Mouse (Mus musculus): ENCODE data around the gene 2810021J22Rik.
"Not testable (repeated sequence)": the region's sequence is repeated elsewhere in the genome, so short reads cannot be mapped to it uniquely, and the experiment has no call there.

Gene 2810021J22Rik

DNA sequence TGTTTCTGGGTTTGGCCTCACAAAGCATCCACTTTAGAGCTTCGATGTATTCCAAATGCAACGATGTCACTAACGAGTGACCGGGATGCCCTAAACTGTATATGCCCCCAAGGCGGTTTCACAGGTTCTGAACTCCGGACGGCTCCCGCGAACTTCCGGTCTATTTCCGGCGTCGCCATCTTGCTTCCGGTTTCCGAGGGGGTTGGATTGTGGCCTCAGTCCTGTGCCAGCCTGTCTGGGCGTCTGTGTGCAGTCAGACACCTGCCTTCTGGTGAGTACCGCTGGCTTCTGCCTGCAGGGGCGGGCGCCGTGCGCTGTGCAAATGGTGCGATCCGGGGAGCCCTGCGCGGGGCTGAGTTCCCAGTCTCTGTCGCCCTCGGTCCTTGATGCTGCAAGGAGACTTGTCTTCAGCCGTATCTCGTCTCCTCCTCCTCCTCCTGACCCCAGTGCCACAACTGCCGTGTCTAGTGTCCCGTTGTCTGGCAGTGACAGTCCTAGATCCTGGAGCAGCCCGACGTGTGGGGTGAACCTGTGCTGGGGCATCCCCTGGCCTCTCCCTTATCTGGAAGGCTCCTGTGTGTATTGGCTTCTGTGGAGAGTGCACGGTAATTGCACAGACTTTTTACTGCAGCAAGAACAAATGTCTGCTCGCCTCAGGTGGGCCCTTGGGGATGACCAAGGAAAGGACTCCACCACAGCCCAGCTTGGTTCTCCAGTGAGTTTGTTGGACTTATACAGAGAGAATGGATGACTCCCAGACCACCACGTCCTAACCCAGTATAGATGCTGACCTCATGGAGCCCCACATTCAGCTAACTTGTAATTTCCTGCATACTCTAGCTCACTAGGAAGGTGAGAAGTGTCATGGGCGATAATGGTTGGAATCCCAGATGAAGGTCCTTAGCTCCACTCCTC lies at the start of gene 2810021J22Rik:
Gene 2810021J22Rik, plus strand, starts transcription at position 178 of the 915 bp plus-strand sequence.
- peak; percentile 91 for DNase-seq

DNA sequence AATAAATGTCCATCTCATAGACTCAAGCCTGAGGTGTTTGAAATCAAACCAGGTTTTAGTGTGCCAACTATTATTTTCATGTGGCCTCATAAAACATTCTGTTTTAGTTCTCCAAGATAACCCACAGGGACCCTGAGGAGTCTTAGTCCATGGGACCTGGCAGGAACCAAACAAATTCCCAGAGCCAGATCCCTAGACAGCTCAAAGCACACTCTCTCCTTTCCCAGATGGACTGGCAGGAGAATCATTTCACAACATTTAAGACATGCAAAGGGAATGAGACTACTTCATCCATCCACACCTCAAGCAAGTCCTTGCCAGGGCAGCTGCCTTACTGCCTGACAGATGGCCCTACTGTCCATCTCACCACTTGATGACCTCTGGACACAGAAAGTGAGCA lies 38.1 kb upstream of the 2810021J22Rik start, which contains the start of gene Olfr312:
Gene Olfr312, plus strand, starts transcription at position 301 of the 400 bp plus-strand sequence.
- DNase-seq = not testable (repeated sequence)

DNA sequence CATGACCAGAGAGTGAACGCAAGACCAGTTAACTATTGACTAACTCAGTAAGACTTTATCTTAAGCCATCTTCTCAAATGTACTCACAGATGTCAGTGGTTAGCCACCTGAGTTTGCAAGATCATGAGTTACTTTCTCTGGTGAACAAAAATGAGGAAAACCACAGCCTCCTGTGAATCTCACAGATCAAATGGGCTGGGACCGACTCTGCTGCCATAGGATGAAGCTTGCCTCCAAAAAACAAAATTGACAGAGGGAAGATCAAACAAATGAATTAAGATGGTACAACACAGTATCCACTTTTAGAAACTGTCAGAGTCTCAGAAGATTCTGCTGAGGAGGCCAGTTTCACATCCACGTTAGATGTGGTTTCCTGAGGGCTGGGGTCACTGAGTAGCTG lies 37.3 kb upstream of the 2810021J22Rik start:
- DNase-seq = no peak

DNA sequence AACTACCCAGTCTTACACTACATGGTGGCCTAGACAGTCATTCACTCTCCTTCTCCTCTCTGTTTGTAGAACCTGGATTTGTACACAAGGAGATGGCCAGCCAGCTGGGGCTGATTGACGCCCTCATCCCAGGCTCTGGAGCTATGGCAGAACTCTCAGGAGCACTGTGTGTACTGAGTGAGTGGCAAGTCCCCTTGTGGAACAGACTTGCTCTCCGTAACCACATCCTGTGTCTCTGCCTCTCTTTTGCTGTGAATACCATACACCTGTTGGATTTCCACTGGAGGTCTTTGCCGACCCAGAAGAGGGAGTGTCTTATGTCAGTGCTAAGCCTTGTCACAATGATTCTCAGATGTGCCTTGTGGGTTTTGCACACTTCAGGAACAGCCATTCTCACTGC lies 34.5 kb upstream of the 2810021J22Rik start:
- not testable (repeated sequence) for DNase-seq

DNA sequence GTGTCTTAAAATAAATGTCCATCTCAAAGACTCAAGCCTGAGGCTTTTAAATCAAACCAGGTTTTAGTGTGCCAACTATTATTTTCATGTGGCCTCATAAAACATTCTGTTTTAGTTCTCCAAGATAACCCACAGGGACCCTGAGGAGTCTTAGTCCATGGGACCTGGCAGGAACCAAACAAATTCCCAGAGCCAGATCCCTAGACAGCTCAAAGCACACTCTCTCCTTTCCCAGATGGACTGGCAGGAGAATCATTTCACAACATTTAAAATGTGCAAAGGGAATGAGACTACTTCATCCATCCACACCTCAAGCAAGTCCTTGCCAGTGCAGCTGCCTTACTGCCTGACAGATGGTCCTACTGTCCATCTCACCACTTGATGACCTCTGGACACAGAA lies 28.1 kb upstream of the 2810021J22Rik start, which contains the start of gene Olfr311:
Gene Olfr311, plus strand, starts transcription at position 301 of the 400 bp plus-strand sequence.
- DNase-seq = not testable (repeated sequence)

DNA sequence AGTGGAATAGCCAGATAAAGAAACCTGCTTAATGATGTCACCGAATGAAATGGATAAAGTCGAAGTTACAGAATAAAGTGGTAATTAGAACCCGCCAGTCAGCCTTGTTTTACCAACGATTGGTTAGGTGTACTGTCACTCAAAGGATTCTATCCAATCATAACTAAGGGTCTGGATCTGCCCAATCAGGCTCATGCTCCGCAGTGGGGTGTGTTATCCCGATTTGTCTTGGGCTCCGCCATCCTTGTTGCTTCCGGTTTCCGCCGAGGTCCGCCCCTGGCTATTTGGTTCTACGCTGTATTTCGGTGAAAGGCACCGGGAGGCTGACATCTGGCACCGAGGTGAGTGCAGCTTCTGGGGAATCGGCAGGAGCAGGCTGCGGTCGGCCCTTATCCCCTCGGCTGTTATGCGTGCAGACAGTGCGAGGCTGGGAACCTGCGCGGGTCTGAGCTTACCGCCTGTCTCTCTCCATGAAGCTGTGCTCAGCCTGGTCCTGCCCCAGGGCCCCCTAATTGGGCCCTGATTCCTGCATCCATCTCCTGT lies 20.0 kb upstream of the 2810021J22Rik start, which contains the start of gene Gm12258:
Gene Gm12258, plus strand, starts transcription at position 240 of the 543 bp plus-strand sequence.
- peak; percentile 95 for DNase-seq

DNA sequence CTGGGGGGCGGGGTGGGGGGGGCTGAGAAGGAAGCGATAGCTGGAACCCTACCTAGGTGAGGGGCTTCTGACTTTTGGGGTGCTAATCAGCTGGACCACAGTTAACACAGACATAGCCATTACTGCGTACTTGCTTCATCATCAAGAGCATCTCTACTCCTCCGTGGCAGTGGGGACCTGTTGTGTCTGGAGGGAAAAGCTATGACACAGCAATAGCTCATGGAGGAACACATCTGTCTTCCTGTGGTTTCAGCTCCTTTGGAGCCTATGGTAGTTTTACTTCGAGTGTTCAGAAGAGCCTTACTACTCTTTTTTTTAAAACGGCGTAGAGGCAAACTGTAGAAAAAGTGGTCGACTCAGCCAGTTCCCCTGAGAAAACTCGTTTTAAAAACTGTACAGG lies 19.4 kb upstream of the 2810021J22Rik start:
- DNase-seq = no peak

DNA sequence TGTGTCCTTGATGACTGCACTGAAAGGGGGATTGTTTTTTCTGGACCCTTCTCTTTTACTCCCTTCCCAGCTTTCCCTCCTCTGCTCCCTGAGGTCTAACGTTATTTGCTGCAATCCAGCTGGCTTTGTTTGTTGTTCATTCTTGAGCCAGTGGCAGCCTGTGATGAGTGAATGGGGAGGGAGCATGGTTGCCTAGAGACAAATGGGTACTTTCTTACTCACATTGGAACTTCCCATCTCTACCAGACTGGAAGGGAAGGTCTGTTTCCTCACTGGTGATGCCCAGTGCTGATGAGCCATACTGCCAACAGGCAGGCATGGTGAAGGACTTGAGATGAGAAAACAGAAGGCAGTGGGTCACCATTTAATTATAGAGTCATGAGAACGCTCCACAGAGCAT lies 17.3 kb upstream of the 2810021J22Rik start:
- DNase-seq = no peak

DNA sequence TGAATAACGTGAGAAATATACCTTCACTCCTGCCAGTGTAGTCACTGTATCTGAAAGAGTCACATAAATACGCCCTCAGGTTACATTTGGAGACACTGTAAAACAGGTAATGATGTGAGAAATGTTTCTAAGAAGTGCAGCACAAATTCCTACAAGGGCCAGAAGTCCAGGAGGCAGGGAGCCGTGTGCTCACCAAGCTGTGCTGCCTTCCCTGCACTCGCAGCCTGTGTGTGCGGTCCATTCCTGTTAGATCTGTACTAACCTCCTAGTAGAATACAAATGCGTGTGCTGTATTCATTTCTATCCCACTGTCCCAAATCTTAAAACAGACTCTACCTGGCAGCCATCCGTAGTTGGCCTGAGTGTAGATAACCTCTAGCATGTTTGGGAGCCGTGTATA lies 6.3 kb upstream of the 2810021J22Rik start:
- no peak for DNase-seq

DNA sequence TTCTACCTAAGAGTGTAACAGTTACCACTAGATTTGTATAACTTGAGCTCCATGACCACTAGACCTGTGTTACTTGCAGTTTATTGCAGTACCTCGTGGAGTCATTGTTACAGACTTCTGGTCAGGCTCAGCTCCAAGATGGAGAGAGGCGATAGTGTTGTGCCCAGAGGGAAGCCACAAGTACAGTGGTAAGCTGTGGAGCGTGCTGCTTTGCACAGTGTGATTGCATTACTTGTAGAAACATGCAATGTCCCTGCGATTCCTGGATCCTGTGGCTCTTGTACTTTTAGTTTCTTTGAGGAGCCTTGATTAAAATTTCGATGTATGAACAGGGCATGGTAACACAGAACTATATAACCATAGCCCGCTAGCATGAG lies 926 bp downstream of the 2810021J22Rik start:
- DNase-seq = no peak

DNA sequence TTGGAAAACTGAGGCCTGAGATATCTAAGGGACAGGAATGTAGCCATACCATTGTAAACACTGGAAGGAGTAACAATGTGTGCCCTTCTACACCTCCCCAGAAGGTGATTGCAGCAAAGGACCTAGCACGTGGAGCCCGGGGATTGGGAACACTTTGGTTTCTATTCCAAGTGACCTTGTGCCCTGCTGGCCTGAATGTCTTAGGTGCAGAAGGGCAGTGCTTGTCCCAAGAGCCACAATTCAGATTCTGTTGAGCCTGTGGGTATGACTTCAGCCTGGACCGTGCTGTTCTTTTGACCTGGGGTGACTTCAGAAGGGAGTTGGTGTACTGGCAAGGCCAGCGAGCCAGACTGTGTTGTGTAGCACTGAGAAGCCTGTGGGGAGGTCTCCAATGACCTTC lies 3.9 kb downstream of the 2810021J22Rik start:
- no peak for DNase-seq

DNA sequence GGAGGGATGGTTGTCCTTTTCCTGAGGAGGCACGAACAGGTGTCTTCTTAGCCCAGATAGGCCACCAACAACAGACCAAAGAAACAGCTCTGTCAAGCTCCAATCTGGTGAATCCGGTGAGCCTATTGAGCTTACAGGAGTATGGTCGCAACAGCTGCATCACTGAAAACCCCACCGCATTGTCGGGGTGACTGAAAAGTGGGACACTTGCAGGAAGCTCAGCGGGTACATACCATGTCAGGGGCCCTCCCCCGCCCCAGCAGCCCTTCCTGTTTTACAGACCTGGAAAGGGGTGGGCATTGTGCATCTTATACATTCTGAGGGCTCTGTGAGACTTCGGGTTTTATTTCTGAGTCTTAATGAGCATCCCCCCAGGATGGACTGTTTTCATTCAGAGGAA lies 16.7 kb downstream of the 2810021J22Rik start:
- no peak for DNase-seq

DNA sequence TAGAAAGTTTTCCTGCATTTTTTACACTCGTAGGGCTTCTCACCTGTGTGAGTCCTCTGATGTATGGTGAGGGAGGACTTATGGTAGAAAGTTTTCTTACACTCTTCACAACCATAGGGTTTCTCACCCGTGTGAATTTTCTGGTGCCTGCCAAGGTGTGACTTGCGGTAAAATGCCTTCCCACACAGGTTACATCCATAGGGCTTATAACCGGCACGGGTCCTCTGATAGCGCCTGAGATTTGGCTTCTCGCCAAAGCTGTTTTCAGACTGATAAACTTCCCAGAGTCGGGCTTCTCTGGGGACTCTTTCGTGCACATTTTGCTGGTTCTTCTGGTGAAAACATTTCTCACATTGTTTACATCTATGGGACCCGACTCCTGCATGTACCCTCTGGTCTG lies 23.5 kb downstream of the 2810021J22Rik start:
- DNase-seq = no peak

DNA sequence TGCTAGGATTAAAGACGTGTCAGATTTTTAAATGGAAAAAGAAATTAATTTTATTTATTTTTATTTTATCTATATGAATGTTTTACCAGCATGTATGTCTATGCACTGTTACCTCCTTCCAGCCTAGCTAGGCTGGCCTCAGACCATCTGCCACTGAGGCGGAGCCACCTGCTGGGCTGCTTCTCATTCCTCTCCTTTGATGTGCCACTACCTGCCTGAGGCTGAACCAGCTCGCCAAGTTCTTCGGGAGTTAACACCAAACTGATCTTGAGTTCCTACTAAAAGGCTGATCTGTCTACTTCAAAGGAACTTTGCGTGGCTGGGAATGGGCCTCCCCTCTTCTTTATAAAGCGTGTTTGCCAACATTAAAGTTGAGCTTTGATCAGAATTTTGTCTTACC lies 27.4 kb downstream of the 2810021J22Rik start:
- DNase-seq = no peak

DNA sequence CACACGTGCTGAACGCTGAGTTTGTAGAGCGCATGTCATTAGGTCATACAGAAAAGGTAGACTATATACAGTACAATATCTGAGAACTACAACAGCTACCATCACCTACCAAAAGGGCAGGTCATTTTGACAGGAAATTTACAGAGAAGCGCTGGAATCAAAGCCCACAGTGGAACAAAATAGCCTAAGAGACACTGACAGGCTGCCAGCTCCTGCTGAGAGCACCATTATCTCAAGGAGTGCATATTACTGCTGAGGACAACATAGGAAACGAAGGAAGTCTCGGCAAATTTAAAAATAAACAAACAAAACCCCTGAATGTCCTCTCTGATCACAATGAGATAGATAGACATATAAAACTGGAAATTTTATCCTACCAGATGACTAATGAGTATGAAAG lies 30.5 kb downstream of the 2810021J22Rik start:
- DNase-seq = no peak

DNA sequence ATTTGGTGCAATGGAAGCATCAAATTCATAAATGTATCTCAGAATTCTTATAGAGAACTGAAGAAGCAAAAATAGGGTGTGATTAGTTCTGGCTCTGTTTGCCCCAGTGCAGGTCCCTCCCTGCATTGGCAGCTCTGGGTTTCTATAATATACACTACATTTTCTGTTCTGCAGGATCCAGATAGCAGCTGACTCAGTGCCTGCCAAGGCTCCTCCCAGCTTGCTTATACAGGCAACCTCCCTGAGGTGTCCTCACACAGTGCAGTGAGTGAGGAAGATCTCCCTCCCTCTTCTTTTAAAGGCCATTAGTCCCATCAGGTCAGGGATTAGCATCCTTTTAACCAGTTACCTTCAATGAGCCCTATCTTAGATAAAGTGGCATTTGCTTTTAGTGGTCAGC lies 34.1 kb downstream of the 2810021J22Rik start:
- DNase-seq = no peak

DNA sequence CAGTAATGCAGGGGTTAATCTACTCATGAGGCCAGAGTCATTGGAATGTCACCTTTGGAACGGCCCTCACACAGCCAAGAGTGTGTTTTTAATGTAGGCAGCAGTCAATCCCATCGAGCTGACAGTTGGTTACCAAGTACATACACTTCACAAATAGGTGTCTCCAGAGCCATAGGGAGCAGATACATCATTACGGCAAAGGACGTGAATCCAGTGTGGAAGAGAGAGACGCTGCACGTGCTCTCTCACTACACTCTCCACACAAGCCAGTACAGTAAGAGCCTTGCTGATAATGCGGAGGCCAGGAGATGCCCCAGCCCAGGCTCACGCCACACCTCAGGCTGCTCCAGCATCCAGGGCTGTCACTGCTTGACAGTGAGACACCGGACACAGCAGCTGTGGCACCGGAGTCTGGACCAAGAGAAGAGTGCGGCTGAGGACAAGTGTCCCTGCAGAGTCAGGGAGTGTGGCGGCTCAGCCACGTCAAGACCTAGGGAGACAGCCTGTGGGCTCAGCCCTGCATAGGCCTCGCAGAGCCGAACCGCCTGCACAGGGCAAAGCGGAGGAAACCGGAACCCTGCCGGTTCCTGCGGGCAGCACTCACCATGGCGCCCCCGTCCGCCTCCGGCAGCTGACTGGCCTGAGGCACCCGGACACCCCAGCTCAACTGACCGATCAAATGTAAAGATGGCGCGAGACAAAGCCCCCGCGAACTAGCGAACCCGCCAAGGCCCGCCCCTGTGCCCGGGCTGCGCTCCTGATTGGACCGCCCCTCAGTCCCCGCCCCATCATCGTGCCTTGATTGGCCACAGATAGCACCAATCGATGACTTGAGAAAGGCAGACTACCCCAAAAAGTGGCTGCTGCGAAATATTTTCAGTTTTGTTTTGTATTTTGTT lies 36.7 kb downstream of the 2810021J22Rik start, which contains the start of gene Zfp39:
Gene Zfp39, minus strand, starts transcription at position 715 of the 899 bp plus-strand sequence.
- peak; percentile 96 for DNase-seq

DNA sequence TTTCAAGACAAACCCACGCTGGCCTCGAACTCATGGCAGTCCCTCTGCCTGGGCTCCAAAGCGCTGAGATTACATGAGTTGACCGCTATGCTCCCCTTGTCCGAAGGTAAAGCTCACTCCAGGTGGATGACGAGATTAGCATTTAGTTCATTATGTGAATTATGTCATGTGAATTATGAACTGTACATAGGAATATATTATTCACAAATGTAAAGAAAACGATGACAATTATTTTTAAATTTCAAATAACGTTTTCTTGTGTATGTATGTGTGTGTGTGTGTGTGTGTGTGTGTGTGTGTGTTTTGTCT lies 37.3 kb downstream of the 2810021J22Rik start:
- DNase-seq = no peak

DNA sequence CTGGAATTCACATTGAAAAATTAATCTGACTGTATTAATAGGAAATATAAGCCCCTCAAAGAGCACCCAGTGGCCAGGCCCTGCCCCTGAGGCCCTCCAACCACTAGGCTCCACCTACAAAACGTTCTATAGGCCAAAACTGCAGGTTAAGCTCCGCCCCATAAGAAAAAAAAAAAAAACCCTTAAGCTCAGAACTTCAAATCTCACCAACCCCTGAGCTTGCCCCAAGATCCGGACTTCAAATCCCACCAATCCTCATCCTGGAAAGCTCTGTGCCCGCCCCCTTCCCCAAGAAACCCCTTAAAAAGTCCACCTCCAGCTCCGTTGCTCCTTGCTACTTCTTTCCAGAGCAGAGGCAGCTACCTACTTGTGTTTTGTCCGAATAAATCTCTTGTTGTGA lies 37.8 kb downstream of the 2810021J22Rik start:
- peak; percentile 56 for DNase-seq

DNA sequence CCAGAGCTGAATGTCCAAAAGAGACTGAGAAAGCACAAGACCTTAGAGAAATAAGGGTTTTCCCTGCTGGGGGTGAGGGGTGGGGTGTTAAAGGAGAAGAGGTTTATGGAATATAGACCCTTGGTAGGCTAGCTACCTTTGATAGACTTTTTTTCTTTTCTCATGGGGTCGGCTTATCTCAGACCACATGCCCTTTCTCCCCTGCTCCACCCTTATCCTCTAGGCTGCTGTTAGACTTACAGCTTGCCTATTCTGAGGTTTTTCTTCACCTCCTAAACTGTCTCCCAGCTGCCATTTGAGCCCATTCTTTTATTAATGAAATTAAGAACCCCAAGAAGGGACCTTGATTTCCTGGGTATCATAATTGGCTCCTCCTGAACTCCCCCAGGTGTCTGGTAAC lies 46.8 kb downstream of the 2810021J22Rik start:
- DNase-seq = no peak

DNA sequence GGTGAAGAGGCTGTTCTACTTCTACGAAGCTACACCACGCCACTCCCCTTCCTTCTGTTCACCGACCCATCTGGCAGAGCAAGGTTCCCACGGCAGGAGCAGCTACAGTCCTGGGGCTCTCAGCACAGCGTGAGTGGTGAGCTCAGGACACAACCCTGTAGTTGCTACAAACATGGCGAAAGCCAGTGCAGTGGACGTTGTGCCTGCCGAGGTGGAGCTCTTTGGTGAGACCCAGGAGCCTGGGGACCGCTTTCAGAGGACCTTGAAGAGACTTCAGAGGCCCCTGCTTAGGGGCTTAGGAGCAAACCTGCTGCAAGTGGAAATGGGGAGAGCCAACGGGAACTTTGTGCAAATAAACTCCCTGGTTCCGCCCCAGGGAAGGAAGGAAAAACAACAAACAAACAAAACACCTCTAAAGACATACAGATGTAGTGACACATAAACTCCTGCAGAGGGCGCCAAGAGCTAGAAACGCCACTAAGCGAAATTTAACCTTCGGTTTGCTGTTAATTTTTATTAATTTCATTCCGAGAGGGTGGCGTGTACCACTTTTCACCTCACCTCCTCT lies 47.5 kb downstream of the 2810021J22Rik start:
- peak; percentile 60 for DNase-seq

DNA sequence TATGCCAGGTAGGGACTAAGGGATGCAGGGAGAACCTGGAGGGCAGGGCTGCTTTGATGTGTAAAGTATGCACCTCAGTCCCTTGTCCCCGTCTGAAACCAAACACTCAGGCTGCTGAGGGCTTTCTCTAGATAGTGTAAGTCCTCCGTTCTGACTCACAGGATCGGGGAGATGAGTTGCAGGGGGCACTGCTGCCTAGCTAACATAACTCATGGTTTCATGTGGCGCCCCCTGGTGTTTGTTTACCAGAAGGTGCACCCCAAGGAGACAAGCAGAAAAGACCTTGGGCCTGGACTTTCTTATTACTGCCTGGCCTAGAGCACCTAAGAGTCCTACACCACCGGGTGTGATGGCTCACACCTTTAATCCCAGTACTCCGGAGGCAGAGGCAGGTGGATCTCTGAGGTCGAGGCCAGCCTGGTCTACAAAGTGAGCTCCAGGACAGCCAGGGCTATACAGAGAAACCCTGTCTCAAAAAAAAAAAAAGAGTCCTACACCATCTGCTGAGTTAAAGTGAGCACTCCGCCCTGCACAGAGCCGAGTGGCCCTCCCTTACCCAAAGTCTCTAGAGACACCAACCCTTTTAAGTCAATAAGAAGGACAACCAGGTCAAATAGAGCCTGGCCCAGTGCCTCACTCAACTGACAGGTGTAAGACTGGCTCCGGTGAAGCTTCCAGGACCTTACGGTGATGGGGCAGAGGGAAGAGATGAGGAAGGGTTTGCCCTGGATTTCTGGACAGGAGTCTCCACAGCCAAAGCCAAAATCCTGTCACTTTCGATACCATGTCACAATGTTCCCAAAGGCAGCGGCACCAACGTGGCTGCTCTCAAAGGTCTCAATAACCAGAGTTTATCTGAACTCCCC lies 50.1 kb downstream of the 2810021J22Rik start:
- DNase-seq = peak; percentile 58

All from embryo, embryonic 11 days (tissue).